ENCODE assay signal across 25 mouse cellular contexts in genomic region chr1:180572154-180572553, GRCm38 (mm10). TPM values are rescaled to one million over a fixed set of nuclear protein-coding genes. Genes with fewer than 3 reads are reported as not detected.
DNase-seq lines count a peak whose midpoint lies in the region; ATAC-seq and TF ChIP-seq lines count a peak whose summit lies in the region.
"Had no signal": no experiment of that assay in that cellular context is flagged by ENCODE, and none has a peak within 500 bp of the region (broad histone marks: within the 10 kb centered on the region; RNA-seq: fewer than 3 reads in every experiment).

No protein-coding gene starts in this region.

- H3K4me1 ChIP-seq in forebrain, embryonic 11.5 days (replicated peaks; ENCODE audit: control insufficient read depth, insufficient read depth, low read length): peaks cover 10% of the 10 kb centered on the region
- peaks cover 27% of the 10 kb centered on the region for H3K4me1 ChIP-seq in forebrain, embryonic 16.5 days (replicated peaks; ENCODE audit: control insufficient read depth, insufficient read depth, low read length)
- peaks cover 47% of the 10 kb centered on the region for H3K4me1 ChIP-seq in heart, embryonic 13.5 days
- peaks cover 44% of the 10 kb centered on the region for H3K4me1 ChIP-seq in G1E (ENCODE audit: insufficient read depth, low read depth, low read length)
- peaks cover 42% of the 10 kb centered on the region for H3K4me1 ChIP-seq in neural tube, embryonic 15.5 days

- DNase-seq in forebrain, embryonic 11.5 days (ENCODE audit: low spot score): peak; percentile 48
- no peak for DNase-seq in heart, postnatal 4 days
- DNase-seq in G1E (ENCODE audit: low spot score): no peak
- no peak for DNase-seq in adrenal gland, adult 8-10 months
- no peak for DNase-seq in kidney, adult 9 months
- DNase-seq: adrenal gland, postnatal 14 days; cerebellum, adult 11 months; cerebellum, adult 2 months; cerebellum, adult 9-11 months; cerebellum, postnatal 25 days; gastrocnemius, adult 2 months; gastrocnemius, postnatal 14 days; heart, adult 11 months; heart, postnatal 14 days; kidney, adult 11 months; kidney, adult 8-10 months had no signal

- no peak for ATAC-seq in forebrain, embryonic 11.5 days (replicated peaks; ENCODE audit: low FRiP score)
- ATAC-seq in forebrain, embryonic 16.5 days: no peak
- ATAC-seq in heart, embryonic 13.5 days (ENCODE audit: extremely low read depth, insufficient number of reproducible peaks, low FRiP score, low TSS enrichment): no peak
- ATAC-seq in G1E (ENCODE audit: extremely low read depth, insufficient number of reproducible peaks, low FRiP score, poor library complexity, severe bottlenecking): no peak
- ATAC-seq in neural tube, embryonic 15.5 days (ENCODE audit: low FRiP score): no peak
- ATAC-seq: forebrain, embryonic 15.5 days had no signal

- H3K36me3 ChIP-seq in forebrain, embryonic 11.5 days (ENCODE audit: control insufficient read depth, insufficient read depth, low read length): peaks cover 13% of the 10 kb centered on the region
- H3K36me3 ChIP-seq in forebrain, embryonic 16.5 days (ENCODE audit: control insufficient read depth, insufficient read depth): peaks cover 9% of the 10 kb centered on the region
- H3K36me3 ChIP-seq in heart, embryonic 13.5 days: peaks cover 36% of the 10 kb centered on the region
- peaks cover 61% of the 10 kb centered on the region for H3K36me3 ChIP-seq in G1E (replicated peaks)
- peaks cover 24% of the 10 kb centered on the region for H3K36me3 ChIP-seq in neural tube, embryonic 15.5 days

- H3K4me3 ChIP-seq in forebrain, embryonic 11.5 days (ENCODE audit: low read depth, low read length): no peak overlapping the region
- H3K4me3 ChIP-seq in forebrain, embryonic 16.5 days (replicated peaks; ENCODE audit: low read length): no peak overlapping the region
- no peak overlapping the region for H3K4me3 ChIP-seq in heart, embryonic 13.5 days
- peak overlapping the region; percentile 47; the same call in 1 of the 2 replicates for H3K4me3 ChIP-seq in G1E (ENCODE audit: low read depth, low read length)
- H3K4me3 ChIP-seq in neural tube, embryonic 15.5 days (replicated peaks): no peak overlapping the region
- H3K4me3 ChIP-seq: embryonic facial prominence, embryonic 12.5 days; embryonic facial prominence, embryonic 15.5 days; forebrain, embryonic 12.5 days; forebrain, embryonic 15.5 days; gastrocnemius, adult 2 months; hindbrain, embryonic 12.5 days; hindbrain, embryonic 15.5 days had no signal

- TF ChIP-seq CTCF in G1E (IDR thresholded peaks at IDR 0.05; ENCODE audit: low read depth, low read length): no peak

- 93% methylated on average over 9 of the region's 9 CpGs for WGBS in forebrain, embryonic 11.5 days
- 89% methylated on average over 9 of the region's 9 CpGs for WGBS in forebrain, embryonic 16.5 days
- WGBS in heart, embryonic 13.5 days: 86% methylated on average over 9 of the region's 9 CpGs
- 91% methylated on average over 9 of the region's 9 CpGs for WGBS in neural tube, embryonic 15.5 days

- no peak overlapping the region for H3K27ac ChIP-seq in forebrain, embryonic 11.5 days (ENCODE audit: low read depth, low read length)
- H3K27ac ChIP-seq in forebrain, embryonic 16.5 days (ENCODE audit: low read length): no peak overlapping the region
- H3K27ac ChIP-seq in heart, embryonic 13.5 days (replicated peaks): peak overlapping the region; percentile 62; the same call in 1 of the 2 replicates
- H3K27ac ChIP-seq in neural tube, embryonic 15.5 days (replicated peaks): no peak overlapping the region
- H3K27ac ChIP-seq: embryonic facial prominence, embryonic 12.5 days; embryonic facial prominence, embryonic 15.5 days; forebrain, embryonic 12.5 days; forebrain, embryonic 15.5 days; gastrocnemius, adult 2 months; hindbrain, embryonic 12.5 days; hindbrain, embryonic 15.5 days had no signal

- H3K4me2 ChIP-seq in forebrain, embryonic 11.5 days (ENCODE audit: low read depth, low read length, severe bottlenecking): no peak overlapping the region
- no peak overlapping the region for H3K4me2 ChIP-seq in forebrain, embryonic 16.5 days (ENCODE audit: low read length)
- peak overlapping the region; percentile 32; the same call in 1 of the 2 replicates for H3K4me2 ChIP-seq in heart, embryonic 13.5 days
- H3K4me2 ChIP-seq in neural tube, embryonic 15.5 days: no peak overlapping the region
- H3K4me2 ChIP-seq: embryonic facial prominence, embryonic 12.5 days; embryonic facial prominence, embryonic 15.5 days; forebrain, embryonic 15.5 days; hindbrain, embryonic 12.5 days had no signal

- no peaks in the 10 kb centered on the region for H3K9me3 ChIP-seq in forebrain, embryonic 11.5 days (ENCODE audit: control insufficient read depth, low read length)
- H3K9me3 ChIP-seq in forebrain, embryonic 16.5 days (ENCODE audit: control insufficient read depth, low read length): no peaks in the 10 kb centered on the region
- H3K9me3 ChIP-seq in heart, embryonic 13.5 days: no peaks in the 10 kb centered on the region
- H3K9me3 ChIP-seq in G1E (replicated peaks): no peaks in the 10 kb centered on the region
- H3K9me3 ChIP-seq in neural tube, embryonic 15.5 days (replicated peaks): no peaks in the 10 kb centered on the region
- H3K9me3 ChIP-seq: embryonic facial prominence, embryonic 12.5 days; embryonic facial prominence, embryonic 15.5 days; forebrain, embryonic 15.5 days; hindbrain, embryonic 12.5 days; hindbrain, embryonic 15.5 days had no signal

- H3K27me3 ChIP-seq in forebrain, embryonic 11.5 days (ENCODE audit: control insufficient read depth, insufficient read depth, low read length): no peaks in the 10 kb centered on the region
- H3K27me3 ChIP-seq in forebrain, embryonic 16.5 days (replicated peaks; ENCODE audit: control insufficient read depth, insufficient read depth, low read length): no peaks in the 10 kb centered on the region
- no peaks in the 10 kb centered on the region for H3K27me3 ChIP-seq in heart, embryonic 13.5 days (replicated peaks)
- H3K27me3 ChIP-seq in G1E (ENCODE audit: insufficient read depth, low read length): no peaks in the 10 kb centered on the region
- no peaks in the 10 kb centered on the region for H3K27me3 ChIP-seq in neural tube, embryonic 15.5 days (replicated peaks)
- H3K27me3 ChIP-seq: embryonic facial prominence, embryonic 12.5 days; embryonic facial prominence, embryonic 15.5 days; forebrain, embryonic 12.5 days; forebrain, embryonic 15.5 days; hindbrain, embryonic 12.5 days; hindbrain, embryonic 15.5 days had no signal

- H3K9ac ChIP-seq in forebrain, embryonic 11.5 days (ENCODE audit: low read length): no peak overlapping the region
- H3K9ac ChIP-seq in forebrain, embryonic 16.5 days (replicated peaks; ENCODE audit: low read depth, low read length): no peak overlapping the region
- no peak overlapping the region for H3K9ac ChIP-seq in heart, embryonic 13.5 days
- no peak overlapping the region for H3K9ac ChIP-seq in neural tube, embryonic 15.5 days (replicated peaks)
- H3K9ac ChIP-seq: embryonic facial prominence, embryonic 12.5 days; embryonic facial prominence, embryonic 15.5 days; forebrain, embryonic 12.5 days; forebrain, embryonic 15.5 days; hindbrain, embryonic 12.5 days; hindbrain, embryonic 15.5 days had no signal

RNA-seq across cellular contexts. Expression of gene Parp1, which starts 3.4 kb away (rescaled TPM):
- polyA plus RNA-seq in forebrain, embryonic 11.5 days (2014; fragmentation: Nextera tagmentation; extraction: Ambion mirVana): 276 and 281 TPM in 2 replicates
- polyA plus RNA-seq in forebrain, embryonic 16.5 days (2015; fragmentation: Nextera tagmentation; extraction: Ambion mirVana): 138 and 156 TPM in 2 replicates
- 85.0 and 85.4 TPM in 2 replicates for polyA plus RNA-seq in heart, embryonic 13.5 days (2015; fragmentation: Nextera tagmentation; extraction: Ambion mirVana)
- 100 to 1,000 TPM in 1 of 2 experiments, 10 to 100 TPM in 1; 88.6 to 100 TPM for total RNA-seq in heart, postnatal 4 days (2021)
- 75.5 and 91.1 TPM in 2 replicates for total RNA-seq in G1E (2014; fragmentation: Nextera tagmentation)
- 165 and 168 TPM in 2 replicates for total RNA-seq in G1E (2017)
- polyA plus RNA-seq in G1E (2012): 127 and 142 TPM in 2 replicates
- 10 to 100 TPM; 67.5 to 78.3 (median 72.4) TPM for total RNA-seq in adrenal gland, adult 8-10 months (2022)
- 89.1 and 93.8 TPM in 2 replicates for polyA plus RNA-seq in neural tube, embryonic 15.5 days (2015; fragmentation: Nextera tagmentation; extraction: Ambion mirVana)
